Mouse (Mus musculus): ENCODE measurements around the gene Nek5.

- no peak for TF ChIP-seq CTCF (IDR thresholded peaks at IDR 0.05; ENCODE audit: low read depth, low read length)
- TF ChIP-seq GATA2 (IDR thresholded peaks at IDR 0.05; ENCODE audit: borderline replicate concordance, low read depth, low read length) = no peak
Observed at GRCm38 (mm10) chr8:22036137-22036536, 88.7 kb downstream of the Nek5 start.
